Mouse (Mus musculus) midbrain, embryonic 10.5 days (tissue): ENCODE measurements around the gene Morc2a. TPM values are rescaled to one million over a fixed set of nuclear protein-coding genes. Genes with fewer than 3 reads are reported as not detected.

ENCODE experiments used
- DNase-seq: peaks from one replicate; pipeline ENCODE4 v3.0.0-alpha.2; 2017; ENCODE audit warnings: low spot score
- H3K27ac ChIP-seq: fragments of 300-500 bp; sonication (generic); replicated peaks from 2 replicates; pipeline ENCODE4 v1.5.1; 2016; ENCODE audit warnings: mild to moderate bottlenecking
- H3K27me3 ChIP-seq: fragments of 300-500 bp; sonication (generic); 2 replicates; pipeline ENCODE4 v1.6.1; 2016; ENCODE audit warnings: low read depth, mild to moderate bottlenecking; ENCODE audit not compliant: poor library complexity, severe bottlenecking
- H3K36me3 ChIP-seq: fragments of 300-500 bp; sonication (generic); 2 replicates; pipeline ENCODE4 v1.6.1; 2016; ENCODE audit warnings: mild to moderate bottlenecking, moderate library complexity
- H3K4me1 ChIP-seq: fragments of 300-500 bp; sonication (generic); 2 replicates; pipeline ENCODE4 v1.6.1; 2016
- H3K4me3 ChIP-seq: fragments of 300-500 bp; sonication (generic); 2 replicates; pipeline ENCODE4 v1.5.1; 2016; ENCODE audit warnings: mild to moderate bottlenecking, moderate library complexity
- H3K9me3 ChIP-seq: fragments of 300-500 bp; sonication (generic); replicated peaks from 2 replicates; pipeline ENCODE4 v1.6.1; 2016; ENCODE audit warnings: mild to moderate bottlenecking
- WGBS: fragments of 180-500 bp; shearing (Covaris S2); methylation state at CpG from one replicate; pipeline ENCODE4 v1.1.7; 2016; 5-methylcytosine and 5-hydroxymethylcytosine counted together
- polyA plus RNA-seq: library from polyadenylated mRNA; unstranded; fragments of >200 nt; fragmentation: Nextera tagmentation; extraction: Ambion mirVana; gene quantifications from 2 replicates; pipeline ENCODE4 v1.2.1, GENCODE M21; 2016

Morc2a gene
- polyA plus RNA-seq, 1 experiment from 2014 or later: 35.6 TPM

DNA sequence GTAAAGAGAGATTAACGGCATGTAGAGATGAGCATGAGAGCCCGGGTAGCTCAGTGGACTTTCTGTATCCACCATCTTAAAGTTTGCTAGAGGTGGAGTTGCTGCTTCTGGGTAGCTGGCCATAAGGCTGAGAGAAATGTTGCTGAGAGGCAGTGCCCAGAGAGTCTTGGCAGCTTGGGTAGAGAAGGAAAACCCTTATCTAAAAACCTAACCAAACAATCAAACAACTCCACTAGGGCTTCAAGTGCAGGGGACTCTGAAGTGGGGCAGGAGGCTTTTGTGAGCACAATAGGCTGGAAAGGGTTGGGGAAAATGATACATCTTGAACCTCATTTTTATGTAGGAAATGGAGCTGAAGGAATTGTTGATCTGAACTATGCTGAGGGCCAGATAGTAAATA, 37.3 kb downstream of the Morc2a start:
- H3K27me3 ChIP-seq: no peaks in the 10 kb centered on the region
- DNase-seq: no peak
- H3K36me3 ChIP-seq: peaks cover 100% of the 10 kb centered on the region
- no peaks in the 10 kb centered on the region for H3K9me3 ChIP-seq
- H3K4me1 ChIP-seq: no peaks in the 10 kb centered on the region
- 96% methylated on average over 2 of the region's 2 CpGs for WGBS
- no peak overlapping the region for H3K4me3 ChIP-seq
- no peak overlapping the region for H3K27ac ChIP-seq

DNA sequence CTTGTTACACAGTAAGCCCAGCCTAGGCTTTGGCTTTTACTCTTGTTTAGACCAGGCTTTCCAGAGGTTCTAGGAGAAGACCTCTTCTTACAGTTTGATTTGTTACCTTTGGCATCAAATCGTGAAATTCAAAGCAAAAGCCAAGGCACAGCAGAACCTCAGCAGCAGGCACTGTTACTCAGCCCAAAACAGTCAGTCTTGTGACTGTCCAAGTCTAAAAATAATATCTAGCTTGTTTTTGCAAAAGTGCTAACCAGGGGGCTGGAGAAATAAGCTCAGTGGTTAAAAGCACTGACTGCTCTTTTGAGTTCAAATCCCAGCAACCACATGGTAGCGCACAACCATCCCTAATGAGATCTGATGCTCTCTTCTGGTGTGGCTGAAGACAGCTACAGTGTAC, 37.9 kb downstream of the Morc2a start:
- WGBS: 92% methylated on average over 2 of the region's 2 CpGs
- no peak for DNase-seq
- H3K36me3 ChIP-seq: peaks cover 100% of the 10 kb centered on the region

DNA sequence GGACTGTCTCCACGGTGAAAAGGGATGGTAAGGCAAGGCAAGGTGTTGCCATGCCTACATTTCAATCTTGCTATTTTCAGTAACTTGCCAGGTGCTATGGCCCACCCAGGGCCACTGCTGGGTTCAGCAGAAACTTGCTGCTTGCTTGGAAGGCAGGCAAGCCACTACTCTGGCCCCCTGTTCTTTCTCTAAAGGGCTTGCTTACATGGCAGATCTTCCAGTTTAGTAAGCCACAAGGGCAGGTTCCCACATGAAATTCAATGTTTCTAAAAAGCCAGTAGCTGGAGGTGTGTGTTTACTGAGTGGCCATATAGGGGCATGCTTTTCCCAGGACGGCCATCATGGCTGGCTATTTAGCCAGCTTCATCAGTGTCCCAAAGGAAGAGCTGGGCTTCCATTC, 42.8 kb downstream of the Morc2a start:
- no peak for DNase-seq
- peaks cover 69% of the 10 kb centered on the region for H3K36me3 ChIP-seq

More for the DNA sequence above, 37.9 kb downstream of the Morc2a start:
- no peak overlapping the region for H3K4me3 ChIP-seq
- no peaks in the 10 kb centered on the region for H3K4me1 ChIP-seq
- H3K9me3 ChIP-seq: no peaks in the 10 kb centered on the region
- H3K27ac ChIP-seq: no peak overlapping the region
- no peaks in the 10 kb centered on the region for H3K27me3 ChIP-seq

DNA sequence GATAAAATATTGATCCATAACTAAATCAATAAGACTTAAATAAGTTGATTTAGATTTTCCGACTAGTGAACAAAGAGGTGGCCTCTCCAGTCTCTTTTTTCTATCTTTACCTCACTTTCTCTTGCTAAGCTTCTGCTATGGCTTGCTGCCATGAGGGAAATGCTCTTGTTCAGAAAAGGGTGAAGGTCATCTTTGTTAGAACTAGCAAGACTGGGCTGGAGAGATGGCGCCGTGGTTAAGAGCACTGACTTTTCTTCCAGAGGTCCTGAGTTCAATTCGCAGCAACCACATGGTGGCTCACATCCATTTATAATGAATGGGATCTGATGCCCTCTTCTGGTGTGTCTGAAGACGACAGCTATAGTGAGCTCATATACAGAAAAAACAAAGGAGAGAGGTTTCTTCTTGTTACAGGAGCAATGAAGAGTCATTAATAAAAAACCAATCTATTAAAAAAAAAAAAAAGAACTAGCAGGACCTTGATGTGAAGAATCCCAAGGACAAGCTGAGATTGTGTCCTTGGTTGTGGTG, 47.2 kb downstream of the Morc2a start:
- no peaks in the 10 kb centered on the region for H3K9me3 ChIP-seq
- DNase-seq: no peak
- no peaks in the 10 kb centered on the region for H3K4me1 ChIP-seq
- no peak overlapping the region for H3K27ac ChIP-seq
- peaks cover 24% of the 10 kb centered on the region for H3K36me3 ChIP-seq
- WGBS: 85% methylated on average over 5 of the region's 5 CpGs
- no peak overlapping the region for H3K4me3 ChIP-seq
- H3K27me3 ChIP-seq: no peaks in the 10 kb centered on the region

More for the DNA sequence above, 42.8 kb downstream of the Morc2a start:
- 89% methylated on average over 2 of the region's 2 CpGs for WGBS
- H3K27ac ChIP-seq: no peak overlapping the region
- H3K4me1 ChIP-seq: no peaks in the 10 kb centered on the region
- H3K27me3 ChIP-seq: no peaks in the 10 kb centered on the region
- H3K9me3 ChIP-seq: no peaks in the 10 kb centered on the region
- H3K4me3 ChIP-seq: no peak overlapping the region

DNA sequence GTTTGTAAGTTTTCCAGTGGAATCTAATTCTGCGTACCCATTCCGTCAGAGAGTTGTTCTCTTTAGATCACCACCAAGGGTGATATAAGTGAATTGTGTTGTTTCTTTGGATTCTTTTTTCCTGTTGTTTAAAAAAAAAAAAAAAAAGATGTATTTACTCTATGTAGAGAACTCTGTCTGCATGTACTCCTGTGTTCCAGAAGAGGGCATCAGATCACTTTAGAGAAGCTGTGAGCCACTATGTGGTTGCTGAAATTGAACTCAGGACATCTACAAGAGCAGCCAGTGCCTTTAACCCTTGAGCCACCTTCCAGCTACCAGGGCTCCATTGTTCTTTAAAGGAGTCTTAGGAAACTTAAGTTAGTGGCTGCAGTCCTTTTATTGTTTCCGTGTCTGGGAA, 48.5 kb downstream of the Morc2a start:
- Histone ChIP-seq H3K27ac (no peak overlapping the region), H3K9me3 (no peaks in the 10 kb centered on the region), H3K36me3 (peaks cover 12% of the 10 kb centered on the region), H3K4me3 (no peak overlapping the region), H3K4me1 (no peaks in the 10 kb centered on the region), H3K27me3 (no peaks in the 10 kb centered on the region)
- DNase-seq: no peak
- WGBS: 83% methylated on average over 3 of the region's 3 CpGs

DNA sequence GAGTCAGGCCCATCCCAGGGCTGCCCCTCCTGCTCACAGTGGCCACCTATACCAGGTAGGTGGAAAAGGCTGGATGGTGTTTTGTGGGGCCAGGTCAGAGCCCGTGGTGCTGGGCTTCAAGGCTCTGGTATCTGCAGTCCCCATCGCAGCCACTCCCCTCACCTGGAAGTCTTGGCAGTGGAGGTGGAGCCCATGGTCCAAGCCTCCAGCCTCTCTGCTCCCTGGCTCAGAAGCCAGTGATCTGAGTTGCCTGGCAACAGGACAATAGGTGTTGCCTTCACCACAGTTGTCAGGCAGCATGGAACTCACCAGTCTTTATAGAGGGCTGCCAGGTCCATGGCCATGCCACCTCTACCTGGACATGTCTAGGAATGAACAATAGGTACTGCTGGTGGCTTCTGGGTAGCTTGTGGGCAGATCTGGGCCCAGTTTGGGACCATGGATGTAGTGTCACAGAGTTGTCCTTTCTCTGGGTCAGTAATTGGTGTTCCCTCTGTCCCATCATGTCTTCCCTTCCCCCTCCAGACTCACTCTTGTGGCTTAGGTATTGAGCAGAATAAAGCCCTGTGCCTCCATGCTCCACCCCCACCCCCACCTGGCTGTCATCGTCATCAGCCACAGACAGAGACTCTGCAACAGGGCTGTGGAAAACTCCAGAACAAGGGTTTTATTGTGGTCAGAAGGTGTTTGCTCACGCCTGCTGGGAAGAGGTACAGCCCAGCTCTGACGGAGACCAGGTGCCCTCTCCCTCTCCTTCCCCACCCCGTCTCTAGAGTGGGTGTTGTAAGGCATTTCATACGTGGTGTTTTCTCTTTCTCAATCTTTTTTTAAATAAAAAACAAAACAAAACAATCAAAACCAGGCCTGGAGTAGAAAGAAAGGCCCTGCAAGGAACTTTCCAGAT, 54.4 kb downstream of the Morc2a start:
- H3K27ac ChIP-seq: no peak overlapping the region
- DNase-seq: no peak
- H3K36me3 ChIP-seq: no peaks in the 10 kb centered on the region
- peaks cover 13% of the 10 kb centered on the region for H3K4me1 ChIP-seq
- no peak overlapping the region for H3K4me3 ChIP-seq
- H3K9me3 ChIP-seq: no peaks in the 10 kb centered on the region
- WGBS: 79% methylated on average over 7 of the region's 7 CpGs
- H3K27me3 ChIP-seq: peaks cover 4% of the 10 kb centered on the region; the same call in 1 of the 2 replicates

DNA sequence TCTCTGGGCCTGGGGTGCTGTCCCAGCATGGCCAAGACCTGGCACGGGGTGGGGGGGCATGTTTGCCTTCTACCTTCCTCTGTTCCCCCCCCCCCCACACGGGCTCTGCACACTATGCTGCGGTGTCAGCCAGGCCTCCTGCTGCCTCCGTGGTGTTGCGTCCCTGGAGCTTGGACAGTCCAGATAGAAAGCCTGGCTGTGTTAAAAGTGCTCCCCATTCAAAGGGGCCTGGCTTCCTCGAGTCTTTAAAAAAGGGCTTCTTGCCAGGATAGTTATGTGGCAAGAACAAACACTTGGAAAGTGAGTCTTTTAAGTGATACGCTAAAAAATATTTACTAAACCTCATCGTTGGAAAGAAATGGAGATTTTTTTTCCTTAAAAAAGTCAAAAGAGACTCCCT, 55.4 kb downstream of the Morc2a start:
- 84% methylated on average over 8 of the region's 8 CpGs for WGBS
- DNase-seq: no peak
- no peaks in the 10 kb centered on the region for H3K9me3 ChIP-seq
- H3K4me1 ChIP-seq: peaks cover 13% of the 10 kb centered on the region
- no peaks in the 10 kb centered on the region for H3K36me3 ChIP-seq
- H3K27me3 ChIP-seq: peaks cover 4% of the 10 kb centered on the region; the same call in 1 of the 2 replicates
- H3K27ac ChIP-seq: no peak overlapping the region
- no peak overlapping the region for H3K4me3 ChIP-seq

DNA sequence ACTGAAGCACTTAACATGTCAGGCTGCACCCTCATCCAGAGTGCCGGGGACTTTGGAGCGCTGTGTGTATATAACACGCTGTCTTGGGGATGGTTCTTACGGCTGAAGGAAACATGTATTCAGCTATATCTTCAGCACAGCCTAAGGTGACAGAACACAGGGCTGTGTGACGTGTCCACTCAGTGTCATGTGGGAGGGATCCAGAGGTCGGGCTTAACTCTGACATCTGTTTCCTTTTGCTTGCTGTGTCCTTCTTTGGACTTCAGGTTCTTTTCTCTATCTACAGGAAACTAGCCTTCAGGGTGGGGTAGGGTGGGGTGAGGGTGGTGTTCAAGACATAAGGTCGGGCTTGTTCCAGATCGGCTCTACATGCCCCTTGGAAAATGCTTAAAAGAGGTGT, 58.1 kb downstream of the Morc2a start:
- WGBS: 89% methylated on average over 8 of the region's 8 CpGs
- H3K27me3 ChIP-seq: peaks cover 4% of the 10 kb centered on the region; the same call in 1 of the 2 replicates
- no peaks in the 10 kb centered on the region for H3K36me3 ChIP-seq
- DNase-seq: no peak
- peaks cover 13% of the 10 kb centered on the region for H3K4me1 ChIP-seq
- H3K27ac ChIP-seq: no peak overlapping the region
- H3K4me3 ChIP-seq: no peak overlapping the region
- H3K9me3 ChIP-seq: no peaks in the 10 kb centered on the region

DNA sequence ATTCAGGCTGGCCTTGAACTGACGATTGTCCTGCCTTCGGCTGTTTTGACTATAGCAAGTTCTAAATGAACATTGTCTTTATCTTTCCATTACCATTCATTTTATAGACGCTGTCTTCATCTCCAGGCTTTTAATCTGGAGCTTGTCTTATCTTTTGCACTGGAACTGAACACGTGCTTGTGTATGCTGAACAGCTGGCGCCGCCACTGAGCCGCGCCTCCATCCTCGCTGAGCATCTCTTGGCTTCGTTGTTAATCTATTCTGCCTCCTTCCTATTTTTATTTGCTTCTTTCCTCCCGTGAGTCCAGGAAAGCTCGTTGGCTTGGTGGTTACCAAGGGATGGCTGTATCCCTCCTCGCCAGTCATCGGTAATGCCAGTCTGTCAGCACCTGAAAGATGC, 61.2 kb downstream of the Morc2a start:
- WGBS: 84% methylated on average over 14 of the region's 14 CpGs

DNA sequence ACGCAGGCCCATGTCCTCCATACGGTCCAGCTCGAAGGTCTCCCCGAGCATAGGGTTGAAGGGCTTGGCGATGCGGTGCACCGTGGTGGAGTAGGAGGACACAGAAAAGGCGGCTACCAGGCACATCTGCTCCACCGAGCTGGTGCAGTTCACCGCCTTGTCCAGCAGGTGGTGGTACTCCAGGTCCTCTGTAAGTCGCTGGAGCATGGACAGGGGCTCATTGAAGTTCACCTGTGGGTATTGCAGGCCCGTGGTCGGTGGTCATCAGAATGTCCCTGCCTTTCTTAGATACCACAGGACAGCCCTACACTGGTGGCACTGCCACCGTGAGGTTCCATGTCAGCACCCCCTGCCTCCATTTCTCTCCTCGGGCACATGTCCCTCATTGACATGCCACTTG, 65.5 kb downstream of the Morc2a start:
- H3K4me1 ChIP-seq: no peaks in the 10 kb centered on the region
- H3K9me3 ChIP-seq: no peaks in the 10 kb centered on the region
- H3K27ac ChIP-seq: no peak overlapping the region
- no peak overlapping the region for H3K4me3 ChIP-seq
- WGBS: 46% methylated on average over 15 of the region's 15 CpGs
- DNase-seq: peak; percentile 60
- no peaks in the 10 kb centered on the region for H3K27me3 ChIP-seq
- no peaks in the 10 kb centered on the region for H3K36me3 ChIP-seq

More for the DNA sequence above, 61.2 kb downstream of the Morc2a start:
- Histone ChIP-seq H3K9me3 (no peaks in the 10 kb centered on the region), H3K4me1 (peaks cover 2% of the 10 kb centered on the region; the same call in 1 of the 2 replicates), H3K27ac (no peak overlapping the region), H3K4me3 (no peak overlapping the region), H3K27me3 (no peaks in the 10 kb centered on the region), H3K36me3 (no peaks in the 10 kb centered on the region)
- no peak for DNase-seq

DNA sequence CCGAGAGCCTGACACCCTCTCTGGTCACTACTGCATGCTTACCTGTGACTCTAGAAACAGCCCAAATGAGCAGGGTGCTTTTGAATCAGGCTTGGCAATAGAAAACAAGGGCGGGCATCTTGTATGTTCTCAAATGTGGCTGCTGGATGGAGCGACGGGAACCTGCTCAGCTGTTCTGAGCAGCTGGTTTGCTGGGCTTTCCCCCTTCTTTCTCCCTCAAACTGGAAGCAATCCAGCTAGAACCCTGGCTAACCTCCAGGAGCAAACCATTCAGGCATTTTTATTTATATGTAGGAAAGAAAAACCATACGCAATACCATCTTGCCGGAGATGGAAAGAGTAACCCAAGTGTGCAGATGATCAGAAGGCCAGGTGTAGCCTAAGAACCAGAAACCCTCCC, 67.7 kb downstream of the Morc2a start:
- Histone ChIP-seq H3K36me3 (no peaks in the 10 kb centered on the region), H3K4me1 (peaks cover 6% of the 10 kb centered on the region), H3K9me3 (no peaks in the 10 kb centered on the region), H3K27ac (no peak overlapping the region), H3K4me3 (no peak overlapping the region), H3K27me3 (no peaks in the 10 kb centered on the region)
- DNase-seq: no peak
- 92% methylated on average over 6 of the region's 6 CpGs for WGBS

DNA sequence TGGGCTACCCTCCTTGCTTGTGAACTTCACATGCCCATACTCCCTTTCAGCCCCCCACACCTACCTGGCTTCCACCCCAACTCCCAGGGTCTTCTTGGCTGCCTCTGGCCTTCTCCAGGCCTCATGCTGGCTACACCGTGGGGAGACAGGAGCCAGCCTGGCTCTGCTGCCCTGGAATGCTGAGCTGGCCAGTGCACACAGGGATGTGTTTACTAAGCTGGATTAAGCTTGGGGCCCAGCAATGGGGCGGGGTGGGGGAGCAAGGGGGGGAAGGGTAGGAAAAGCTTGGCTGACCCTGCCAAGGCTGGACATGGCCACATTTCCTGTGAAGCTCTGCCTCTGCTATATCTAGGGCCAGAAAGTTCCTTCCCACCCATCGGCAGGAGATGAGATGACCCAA, 73.0 kb downstream of the Morc2a start:
- DNase-seq: peak; percentile 38
- no peaks in the 10 kb centered on the region for H3K27me3 ChIP-seq
- peak overlapping the region; percentile 78 for H3K27ac ChIP-seq
- no peaks in the 10 kb centered on the region for H3K36me3 ChIP-seq
- peaks cover 42% of the 10 kb centered on the region for H3K4me1 ChIP-seq
- no peaks in the 10 kb centered on the region for H3K9me3 ChIP-seq
- WGBS: 37% methylated on average over 3 of the region's 3 CpGs
- H3K4me3 ChIP-seq: no peak overlapping the region; the same call in 1 of the 2 replicates

DNA sequence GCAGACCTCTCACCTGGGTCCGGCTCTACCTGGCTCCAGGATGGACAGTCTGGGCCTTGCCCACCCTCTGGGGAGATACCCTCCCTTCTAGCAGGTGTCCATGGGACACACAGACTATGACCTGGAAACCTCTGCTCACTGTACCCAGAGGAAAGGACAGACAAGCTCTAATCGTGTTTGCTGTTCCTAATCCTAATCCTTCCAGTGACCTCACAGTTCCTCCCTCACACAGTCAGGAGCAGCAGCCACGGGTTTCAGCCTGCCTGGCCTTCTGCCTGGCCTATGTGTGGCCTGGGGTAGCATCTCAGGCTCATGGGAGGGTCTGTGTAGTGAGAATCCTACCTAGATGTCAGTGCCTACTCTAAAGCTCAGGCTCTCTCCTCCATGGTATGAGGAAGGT, 73.9 kb downstream of the Morc2a start:
- Histone ChIP-seq H3K27me3 (no peaks in the 10 kb centered on the region), H3K36me3 (no peaks in the 10 kb centered on the region), H3K27ac (peak overlapping the region; percentile 78), H3K4me3 (no peak overlapping the region), H3K4me1 (peaks cover 42% of the 10 kb centered on the region), H3K9me3 (no peaks in the 10 kb centered on the region)
- DNase-seq: no peak
- 55% methylated on average over 3 of the region's 3 CpGs for WGBS
